Mouse (Mus musculus) ZHBTc4 (cell line): ENCODE data around the gene Prkn.

Experiments used
- DNase-seq: peaks from one replicate; pipeline ENCODE4 v3.0.0-alpha.2; 2011; ENCODE audit warnings: low read depth, low spot score

Prkn gene

GRCm38 (mm10) chr17:11735158-11735877 is 895.1 kb downstream of the Prkn start:
- DNase-seq: no peak

- DNase-seq: no peak
These were observed 896.3 kb downstream of the Prkn start for GRCm38 (mm10) chr17:11736531-11736930.

GRCm38 (mm10) chr17:11737905-11738304 is 897.7 kb downstream of the Prkn start:
- no peak for DNase-seq

GRCm38 (mm10) chr17:11740716-11741115 is 900.5 kb downstream of the Prkn start:
- peak; percentile 7 for DNase-seq

GRCm38 (mm10) chr17:11741161-11741560 is 901.0 kb downstream of the Prkn start:
- DNase-seq: no peak

- no peak for DNase-seq
These were observed 911.1 kb downstream of the Prkn start for GRCm38 (mm10) chr17:11751251-11751650.

- peak; percentile 20 for DNase-seq
These were observed 912.5 kb downstream of the Prkn start for GRCm38 (mm10) chr17:11752686-11753085.

GRCm38 (mm10) chr17:11765117-11765516 is 924.9 kb downstream of the Prkn start:
- no peak for DNase-seq

- DNase-seq: no peak
These were observed 925.4 kb downstream of the Prkn start for GRCm38 (mm10) chr17:11765581-11765980.

- no peak for DNase-seq
These were observed 927.1 kb downstream of the Prkn start for GRCm38 (mm10) chr17:11767301-11767700.

- DNase-seq: no peak
These were observed 928.2 kb downstream of the Prkn start for GRCm38 (mm10) chr17:11768345-11768744.

- no peak for DNase-seq
These were observed 928.8 kb downstream of the Prkn start for GRCm38 (mm10) chr17:11768971-11769370.

GRCm38 (mm10) chr17:11769513-11769912 is 929.3 kb downstream of the Prkn start:
- DNase-seq: no peak

GRCm38 (mm10) chr17:11779547-11779946 is 939.4 kb downstream of the Prkn start:
- DNase-seq: no peak

- DNase-seq: no peak
These were observed 939.8 kb downstream of the Prkn start for GRCm38 (mm10) chr17:11780005-11780404.

GRCm38 (mm10) chr17:11780805-11781481 is 940.8 kb downstream of the Prkn start:
- DNase-seq: no peak

- DNase-seq: no peak
These were observed 948.2 kb downstream of the Prkn start for GRCm38 (mm10) chr17:11788270-11788936.

GRCm38 (mm10) chr17:11795979-11796378 is 955.8 kb downstream of the Prkn start:
- DNase-seq: no peak

GRCm38 (mm10) chr17:11801226-11801625 is 961.0 kb downstream of the Prkn start:
- DNase-seq: no peak

- no peak for DNase-seq
These were observed 967.1 kb downstream of the Prkn start for GRCm38 (mm10) chr17:11807280-11807679.

GRCm38 (mm10) chr17:11817886-11818285 is 977.7 kb downstream of the Prkn start:
- no peak for DNase-seq

- DNase-seq: peak; percentile 56
These were observed 979.3 kb downstream of the Prkn start for GRCm38 (mm10) chr17:11819506-11819905.

GRCm38 (mm10) chr17:11820757-11821156 is 980.6 kb downstream of the Prkn start:
- DNase-seq: no peak
